Mouse (Mus musculus) hindbrain, postnatal 0 days (tissue): ENCODE measurements around the gene Dhx34. TPM values are rescaled to one million over a fixed set of nuclear protein-coding genes. Genes with fewer than 3 reads are reported as not detected.
"Not testable (repeated sequence)": the region's sequence is repeated elsewhere in the genome, so short reads cannot be mapped to it uniquely, and the experiment has no call there.

Experiments
- ATAC-seq: fragments of 200-750 bp; cut with Nextera tagmentation; 2 replicates; pipeline ENCODE4 v1.8.0; 2017; ENCODE audit warnings: mild to moderate bottlenecking, moderate TSS enrichment, moderate library complexity
- DNase-seq: peaks from one replicate; pipeline ENCODE4 v3.0.0-alpha.2; 2015; ENCODE audit warnings: low spot score
- H3K27ac ChIP-seq: fragments of 300-500 bp; sonication (generic); 2 replicates; pipeline ENCODE4 v1.5.1; 2014; ENCODE audit warnings: mild to moderate bottlenecking
- H3K27me3 ChIP-seq: fragments of 300-500 bp; sonication (generic); 2 replicates; pipeline ENCODE4 v1.6.1; 2014; ENCODE audit warnings: low read length, mixed read lengths; ENCODE audit not compliant: insufficient read depth
- H3K36me3 ChIP-seq: fragments of 300-500 bp; sonication (generic); 2 replicates; pipeline ENCODE4 v1.6.1; 2014; ENCODE audit warnings: low read length, mixed read lengths; ENCODE audit not compliant: insufficient read depth
- H3K4me1 ChIP-seq: fragments of 300-500 bp; sonication (generic); 2 replicates; pipeline ENCODE4 v1.6.1; 2014; ENCODE audit warnings: antibody characterized with exemption, low read length, mixed read lengths; ENCODE audit not compliant: insufficient read depth
- H3K4me2 ChIP-seq: fragments of 300-500 bp; sonication (generic); 2 replicates; pipeline ENCODE4 v1.6.1; 2014; ENCODE audit warnings: low read depth, mild to moderate bottlenecking, low read length, moderate library complexity, mixed read lengths
- H3K4me3 ChIP-seq: fragments of 300-500 bp; sonication (generic); 2 replicates; pipeline ENCODE4 v1.5.1; 2014; ENCODE audit warnings: low read length
- H3K9ac ChIP-seq: fragments of 300-500 bp; sonication (generic); replicated peaks from 2 replicates; pipeline ENCODE4 v1.6.1; 2014; ENCODE audit warnings: mild to moderate bottlenecking, low read length, moderate library complexity, mixed read lengths
- H3K9me3 ChIP-seq: fragments of 300-500 bp; sonication (generic); 2 replicates; pipeline ENCODE4 v1.6.1; 2016; ENCODE audit warnings: low read length, mixed read lengths
- CTCF ChIP-seq: IDR thresholded peaks from 2 replicates; pipeline ENCODE4 v1.5.1; 2016; ENCODE audit warnings: antibody characterized with exemption, control low read depth, low read depth
- WGBS: fragments of 180-500 bp; shearing (Covaris S2); extraction: QIAGEN DNeasy Blood & Tissue Kit; methylation state at CpG from one replicate; pipeline ENCODE4 v1.1.7; 2014; 5-methylcytosine and 5-hydroxymethylcytosine counted together
- polyA plus RNA-seq: library from polyadenylated mRNA; unstranded; fragments of >200 nt; fragmentation: Nextera tagmentation; extraction: Ambion mirVana; gene quantifications from 2 replicates; pipeline ENCODE4 v1.2.1, GENCODE M21; 2015
- total RNA-seq: library from RNA; depleted of rRNA; stranded (reverse); fragments of >200 nt; gene quantifications from 2 replicates; pipeline ENCODE4 v1.2.3, GENCODE M21; 2014

Gene Dhx34
- total and polyA plus RNA-seq, 2 experiments from 2014 or later = 9.1 to 25.0 TPM

- WGBS = 84% methylated on average over 1 of the region's 1 CpGs
- Histone ChIP-seq H3K9ac (no peak overlapping the region), H3K4me2 (no peak overlapping the region), H3K27me3 (no peaks in the 10 kb centered on the region), H3K4me3 (no peak overlapping the region), H3K36me3 (no peaks in the 10 kb centered on the region), H3K4me1 (no peaks in the 10 kb centered on the region), H3K27ac (no peak overlapping the region), H3K9me3 (no peaks in the 10 kb centered on the region)
- no peak for TF ChIP-seq CTCF
- no peak for ATAC-seq
- no peak for DNase-seq
Observed at GRCm38 (mm10) chr7:16261097-16261496, 39.3 kb upstream of the Dhx34 start.

DNA sequence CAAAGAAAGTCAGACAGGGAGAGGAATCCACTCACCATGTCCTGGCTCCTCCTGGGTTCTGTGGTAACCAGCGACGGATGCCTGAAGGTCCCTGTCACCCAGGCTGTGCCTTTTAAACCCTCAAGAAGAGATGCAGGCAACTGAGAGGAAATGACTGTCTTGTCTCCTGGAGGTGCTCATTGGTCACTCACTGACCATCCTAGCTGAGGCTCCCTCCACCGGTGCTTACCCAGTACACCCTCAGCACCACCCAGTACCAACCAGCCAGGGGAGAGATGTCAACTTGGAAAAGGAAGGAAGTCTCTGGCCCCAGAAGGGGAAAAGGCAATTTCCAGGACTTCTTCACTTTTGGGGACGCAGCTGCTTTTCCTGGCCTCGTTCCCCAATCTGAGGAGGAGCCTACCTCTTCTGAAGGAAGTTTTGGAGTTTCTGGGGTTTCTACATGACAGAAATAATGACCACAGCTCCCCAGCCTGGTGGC is 37.3 kb upstream of the Dhx34 start, which contains the start of gene C5ar1:
C5ar1 (minus strand) TSS at position 431 of the 481 bp plus-strand sequence.
- Histone ChIP-seq H3K4me1 (no peaks in the 10 kb centered on the region), H3K4me2 (no peak within 1 kb of the TSS), H3K27me3 (no peaks in the 10 kb centered on the region), H3K27ac (no peak within 1 kb of the TSS), H3K9ac (no peak within 1 kb of the TSS), H3K9me3 (no peaks in the 10 kb centered on the region), H3K36me3 (no peaks in the 10 kb centered on the region), H3K4me3 (no peak within 1 kb of the TSS)
- ATAC-seq = no peak
- WGBS = 83% methylated on average over 5 of the region's 5 CpGs
- TF ChIP-seq CTCF = no peak
- no peak for DNase-seq

DNA sequence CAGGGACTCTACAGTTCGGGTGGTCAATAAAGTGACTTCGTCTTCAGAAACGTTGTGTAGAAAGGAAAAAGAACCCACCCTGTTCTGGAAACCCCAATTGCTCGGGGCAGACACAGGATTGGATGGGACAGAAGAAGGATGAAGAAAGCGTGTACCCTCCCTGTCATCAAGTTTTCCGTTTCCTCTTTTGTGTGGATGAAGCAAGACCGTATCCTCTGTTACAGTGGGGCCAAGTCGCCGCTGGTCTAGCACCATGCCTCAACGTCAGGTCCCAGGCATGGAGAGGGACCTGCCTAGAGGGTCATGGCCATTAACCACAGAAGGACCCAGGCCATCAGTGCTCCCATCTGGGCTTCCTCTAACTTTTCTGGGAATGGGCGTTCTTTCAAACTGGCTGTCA is 36.0 kb upstream of the Dhx34 start:
- Histone ChIP-seq H3K4me1 (no peaks in the 10 kb centered on the region), H3K4me2 (no peak overlapping the region), H3K27ac (no peak overlapping the region), H3K4me3 (no peak overlapping the region), H3K9me3 (no peaks in the 10 kb centered on the region), H3K9ac (no peak overlapping the region), H3K36me3 (no peaks in the 10 kb centered on the region), H3K27me3 (no peaks in the 10 kb centered on the region)
- TF ChIP-seq CTCF = no peak
- WGBS = 87% methylated on average over 11 of the region's 11 CpGs
- DNase-seq (no peak), ATAC-seq (no peak)

- not testable (repeated sequence) for H3K27me3 ChIP-seq, H3K9me3 ChIP-seq, H3K9ac ChIP-seq, H3K36me3 ChIP-seq, H3K4me1 ChIP-seq, H3K27ac ChIP-seq, ATAC-seq, H3K4me2 ChIP-seq, DNase-seq, H3K4me3 ChIP-seq
- WGBS = 84% methylated on average over 4 of the region's 4 CpGs
Observed at GRCm38 (mm10) chr7:16255963-16256362, 34.1 kb upstream of the Dhx34 start.

GRCm38 (mm10) chr7:16254195-16254594 is 32.4 kb upstream of the Dhx34 start:
- 68% methylated on average over 4 of the region's 4 CpGs for WGBS
- H3K4me3 ChIP-seq = no peak overlapping the region
- H3K9ac ChIP-seq = no peak overlapping the region
- ATAC-seq = no peak
- H3K27me3 ChIP-seq = no peaks in the 10 kb centered on the region
- no peak overlapping the region for H3K4me2 ChIP-seq
- H3K36me3 ChIP-seq = no peaks in the 10 kb centered on the region
- no peaks in the 10 kb centered on the region for H3K9me3 ChIP-seq
- no peak for DNase-seq
- no peak for TF ChIP-seq CTCF
- H3K4me1 ChIP-seq = no peaks in the 10 kb centered on the region
- no peak overlapping the region for H3K27ac ChIP-seq

DNA sequence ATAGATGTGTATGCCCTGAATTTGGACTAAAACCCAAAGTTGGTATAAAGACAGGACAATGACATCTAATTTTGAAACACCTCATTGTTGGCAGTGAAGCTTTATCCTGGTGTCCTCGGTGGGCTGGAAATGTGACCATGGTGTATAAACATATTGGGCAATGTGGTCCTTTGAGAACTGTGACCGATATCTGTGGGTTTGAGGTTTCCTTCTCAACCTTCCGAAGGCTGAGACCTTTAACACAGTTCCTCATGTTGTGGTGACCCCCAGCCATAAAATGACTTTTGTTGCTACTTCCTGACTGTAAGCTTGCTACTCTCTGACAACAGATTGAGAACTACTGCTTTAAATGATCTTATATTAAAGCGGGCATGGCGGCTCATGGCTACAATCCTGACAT is 28.9 kb upstream of the Dhx34 start:
- no peak overlapping the region for H3K4me3 ChIP-seq
- 85% methylated on average over 5 of the region's 5 CpGs for WGBS
- H3K36me3 ChIP-seq = no peaks in the 10 kb centered on the region
- no peak for TF ChIP-seq CTCF
- H3K27ac ChIP-seq = no peak overlapping the region
- no peaks in the 10 kb centered on the region for H3K27me3 ChIP-seq
- H3K9ac ChIP-seq = no peak overlapping the region
- no peak for DNase-seq
- H3K9me3 ChIP-seq = no peaks in the 10 kb centered on the region
- H3K4me1 ChIP-seq = no peaks in the 10 kb centered on the region
- no peak for ATAC-seq
- no peak overlapping the region for H3K4me2 ChIP-seq

GRCm38 (mm10) chr7:16245958-16246357 is 24.1 kb upstream of the Dhx34 start:
- ATAC-seq (no peak), DNase-seq (no peak)
- 67% methylated on average over 1 of the region's 4 CpGs for WGBS
- no peaks in the 10 kb centered on the region for H3K36me3 ChIP-seq
- no peak overlapping the region for H3K9ac ChIP-seq
- H3K4me1 ChIP-seq = no peaks in the 10 kb centered on the region
- no peak overlapping the region for H3K4me2 ChIP-seq
- H3K27ac ChIP-seq = no peak overlapping the region
- no peak for TF ChIP-seq CTCF
- H3K27me3 ChIP-seq = no peaks in the 10 kb centered on the region
- no peak overlapping the region for H3K4me3 ChIP-seq
- H3K9me3 ChIP-seq = no peaks in the 10 kb centered on the region
